Mouse (Mus musculus): Measurements from ENCODE around the gene Tspo2. TPM values are rescaled to one million over a fixed set of nuclear protein-coding genes. Genes with fewer than 3 reads are reported as not detected.

The Tspo2 gene
- polyA plus RNA-seq, 2 experiments = 168 to 210 TPM

DNA sequence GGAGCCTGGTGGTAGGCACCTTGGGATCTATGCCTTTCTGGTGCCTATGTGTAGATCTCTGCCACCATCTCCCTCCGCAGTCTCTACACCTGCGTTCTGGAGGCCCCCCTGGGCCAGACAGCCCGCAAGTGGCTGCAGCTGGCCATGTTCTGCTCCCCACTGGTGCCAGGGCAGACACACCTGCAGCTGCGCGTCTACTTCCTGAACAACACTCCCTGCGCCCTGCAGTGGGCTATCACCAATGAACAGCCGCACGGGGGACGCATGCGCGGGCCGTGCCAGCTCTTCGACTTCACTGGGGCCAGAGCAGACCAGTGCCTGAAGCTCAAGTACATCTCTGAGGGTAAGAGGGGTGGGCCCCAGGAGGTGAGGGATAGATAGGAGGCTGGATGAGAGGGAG, 10.8 kb upstream of the Tspo2 start:
- DNase-seq (ENCODE audit: low read depth in 3 of 3, low spot score in 3 of 3) = no peak
- WGBS (ENCODE audit: insufficient replicate concordance) = 78% methylated on average over 13 of the region's 13 CpGs

GRCm38 (mm10) chr17:48457971-48458653, 6.8 kb upstream of the Tspo2 start:
- H3K9me3 ChIP-seq (ENCODE audit: control insufficient read depth, low read length) = no peaks in the 10 kb centered on the region
- WGBS (ENCODE audit: insufficient replicate concordance) = 36% methylated on average over 13 of the region's 13 CpGs
- no peak overlapping the region for H3K4me3 ChIP-seq (ENCODE audit: insufficient read depth in 1 of 2, low read depth in 2 of 2, low read length in 2 of 2)
- TF ChIP-seq EP300 (IDR thresholded peaks at IDR 0.05; ENCODE audit: low read depth) (no peak), CTCF (IDR thresholded peaks at IDR 0.05; ENCODE audit: low read depth) (no peak)
- H3K9ac ChIP-seq (replicated peaks) = no peak overlapping the region
- 0 out of 2 replicates have a peak overlapping the region, but pooled peaks have one; percentile 20 for H3K4me2 ChIP-seq (ENCODE audit: low read depth)
- no peak for ATAC-seq (ENCODE audit: insufficient read depth)
- no peaks in the 10 kb centered on the region for H3K27me3 ChIP-seq (ENCODE audit: control insufficient read depth, insufficient read depth, low read length)
- no peaks in the 10 kb centered on the region for H3K36me3 ChIP-seq (replicated peaks; ENCODE audit: control insufficient read depth, insufficient read depth, low read depth)
- H3K27ac ChIP-seq = no peak overlapping the region
- no peak for DNase-seq (ENCODE audit: low read depth in 3 of 3, low spot score in 3 of 3)
- peaks cover 15 to 33% of the 10 kb centered on the region in 2 experiments for H3K4me1 ChIP-seq (replicated peaks; ENCODE audit: control insufficient read depth in 2 of 2, insufficient read depth in 2 of 2, low read length in 1 of 2)

More for the DNA sequence above, 10.8 kb upstream of the Tspo2 start:
- TF ChIP-seq EP300 (IDR thresholded peaks at IDR 0.05; ENCODE audit: low read depth) = no peak
- no peak for TF ChIP-seq CTCF (IDR thresholded peaks at IDR 0.05; ENCODE audit: low read depth)
- Histone ChIP-seq H3K9ac (replicated peaks) (no peak overlapping the region), H3K27me3 (ENCODE audit: control insufficient read depth, insufficient read depth, low read length) (peaks cover 2% of the 10 kb centered on the region; the same call in 1 of the 2 replicates), H3K4me3 (ENCODE audit: insufficient read depth in 1 of 2, low read depth in 2 of 2, low read length in 2 of 2) (no peak overlapping the region), H3K36me3 (replicated peaks; ENCODE audit: control insufficient read depth, insufficient read depth, low read depth) (no peaks in the 10 kb centered on the region), H3K4me2 (ENCODE audit: low read depth) (no peak overlapping the region), H3K9me3 (ENCODE audit: control insufficient read depth, low read length) (no peaks in the 10 kb centered on the region), H3K27ac (no peak overlapping the region), H3K4me1 (replicated peaks; ENCODE audit: control insufficient read depth in 2 of 2, insufficient read depth in 2 of 2, low read length in 1 of 2) (peaks cover 7% of the 10 kb centered on the region in 2 experiments; a peak in 3 of 4 replicates)
- no peak for ATAC-seq (ENCODE audit: insufficient read depth)

- H3K27ac ChIP-seq = no peak overlapping the region
- H3K4me2 ChIP-seq (ENCODE audit: low read depth) = peak overlapping the region; percentile 55; the same call in 1 of the 2 replicates
- H3K27me3 ChIP-seq (ENCODE audit: control insufficient read depth, insufficient read depth, low read length) = no peaks in the 10 kb centered on the region
- TF ChIP-seq EP300 (IDR thresholded peaks at IDR 0.05; ENCODE audit: low read depth) (no peak), CTCF (IDR thresholded peaks at IDR 0.05; ENCODE audit: low read depth) (no peak)
- H3K36me3 ChIP-seq (replicated peaks; ENCODE audit: control insufficient read depth, insufficient read depth, low read depth) = no peaks in the 10 kb centered on the region
- ATAC-seq (ENCODE audit: insufficient read depth) (no peak), DNase-seq (ENCODE audit: low read depth in 3 of 3, low spot score in 3 of 3) (no peak)
- WGBS (ENCODE audit: insufficient replicate concordance) = 71% methylated on average over 2 of the region's 2 CpGs
- H3K9me3 ChIP-seq (ENCODE audit: control insufficient read depth, low read length) = no peaks in the 10 kb centered on the region
- H3K9ac ChIP-seq (replicated peaks) = no peak overlapping the region
- peak overlapping the region in 1 of 2 experiments; percentile 44; a peak in 1 of 4 replicates for H3K4me3 ChIP-seq (ENCODE audit: insufficient read depth in 1 of 2, low read depth in 2 of 2, low read length in 2 of 2)
- peaks cover 28 to 46% of the 10 kb centered on the region in 2 experiments for H3K4me1 ChIP-seq (replicated peaks; ENCODE audit: control insufficient read depth in 2 of 2, insufficient read depth in 2 of 2, low read length in 1 of 2)
These were observed 4.6 kb upstream of the Tspo2 start for GRCm38 (mm10) chr17:48455955-48456354.

GRCm38 (mm10) chr17:48454688-48455087, 3.4 kb upstream of the Tspo2 start, which contains the start of gene Unc5cl:
Unc5cl (plus strand) TSS chr17:48454901.
- ATAC-seq (ENCODE audit: insufficient read depth) (no peak), DNase-seq (ENCODE audit: low read depth in 3 of 3, low spot score in 3 of 3) (peak; percentile 44 to 47 (median 46))
- Histone ChIP-seq H3K4me3 (ENCODE audit: insufficient read depth in 1 of 2, low read depth in 2 of 2, low read length in 2 of 2) (peak within 1 kb of the TSS; percentile 43 to 44), H3K9me3 (ENCODE audit: control insufficient read depth, low read length) (no peaks in the 10 kb centered on the region), H3K9ac (replicated peaks) (peak within 1 kb of the TSS; percentile 47), H3K36me3 (replicated peaks; ENCODE audit: control insufficient read depth, insufficient read depth, low read depth) (peaks cover 2% of the 10 kb centered on the region), H3K4me1 (replicated peaks; ENCODE audit: control insufficient read depth in 2 of 2, insufficient read depth in 2 of 2, low read length in 1 of 2) (peaks cover 33 to 55% of the 10 kb centered on the region in 2 experiments), H3K27me3 (ENCODE audit: control insufficient read depth, insufficient read depth, low read length) (no peaks in the 10 kb centered on the region), H3K27ac (peak within 1 kb of the TSS; percentile 31), H3K4me2 (ENCODE audit: low read depth) (peak within 1 kb of the TSS; percentile 55)
- WGBS (ENCODE audit: insufficient replicate concordance) = 35% methylated on average over 11 of the region's 11 CpGs
- TF ChIP-seq CTCF (IDR thresholded peaks at IDR 0.05; ENCODE audit: low read depth) (no peak), EP300 (IDR thresholded peaks at IDR 0.05; ENCODE audit: low read depth) (no peak)

DNA sequence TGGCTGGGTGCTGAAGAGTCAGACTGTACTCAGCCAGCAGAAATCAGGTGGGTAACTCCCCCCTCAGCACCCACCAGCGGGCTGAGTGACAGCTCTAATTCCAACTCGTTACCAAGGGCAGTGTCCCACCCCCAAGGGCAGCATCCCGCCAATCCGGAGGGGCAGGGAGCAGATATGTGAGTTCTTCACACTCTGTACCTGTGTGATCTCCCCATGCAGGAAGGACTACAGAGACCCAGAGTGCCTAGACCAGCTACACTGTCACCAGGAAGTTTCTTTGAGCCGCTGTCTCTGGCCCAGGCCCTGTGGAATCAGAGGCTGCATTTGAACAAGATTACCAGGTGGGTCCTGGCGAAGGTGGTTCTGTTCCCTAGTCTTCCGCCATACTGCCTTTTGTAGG, 2.9 kb upstream of the Tspo2 start:
- ATAC-seq (ENCODE audit: insufficient read depth) (no peak), DNase-seq (ENCODE audit: low read depth in 3 of 3, low spot score in 3 of 3) (no peak)
- no peak overlapping the region; the same call in 1 of the 2 replicates for H3K9ac ChIP-seq (replicated peaks)
- peak overlapping the region; percentile 43 to 44 for H3K4me3 ChIP-seq (ENCODE audit: insufficient read depth in 1 of 2, low read depth in 2 of 2, low read length in 2 of 2)
- H3K27ac ChIP-seq = peak overlapping the region; percentile 31
- TF ChIP-seq CTCF (IDR thresholded peaks at IDR 0.05; ENCODE audit: low read depth) (no peak), EP300 (IDR thresholded peaks at IDR 0.05; ENCODE audit: low read depth) (no peak)
- H3K36me3 ChIP-seq (replicated peaks; ENCODE audit: control insufficient read depth, insufficient read depth, low read depth) = peaks cover 6% of the 10 kb centered on the region
- no peaks in the 10 kb centered on the region for H3K27me3 ChIP-seq (ENCODE audit: control insufficient read depth, insufficient read depth, low read length)
- H3K9me3 ChIP-seq (ENCODE audit: control insufficient read depth, low read length) = no peaks in the 10 kb centered on the region
- H3K4me1 ChIP-seq (replicated peaks; ENCODE audit: control insufficient read depth in 2 of 2, insufficient read depth in 2 of 2, low read length in 1 of 2) = peaks cover 37 to 58% of the 10 kb centered on the region in 2 experiments
- WGBS (ENCODE audit: insufficient replicate concordance) = 58% methylated on average over 7 of the region's 7 CpGs
- H3K4me2 ChIP-seq (ENCODE audit: low read depth) = peak overlapping the region; percentile 55

Data from liver, embryonic 14.5 days (tissue).